Mouse (Mus musculus): Measurements from ENCODE around the gene Trcg1. TPM values are rescaled to one million over a fixed set of nuclear protein-coding genes. Genes with fewer than 3 reads are reported as not detected.

The Trcg1 gene
- polyA plus RNA-seq, 1 experiment = not detected

- no peak for TF ChIP-seq CTCF (IDR thresholded peaks at IDR 0.05; ENCODE audit: insufficient read depth, low read depth, low read length)
- no peak for TF ChIP-seq POLR2A (IDR thresholded peaks at IDR 0.05; ENCODE audit: insufficient read depth, low read depth, low read length)
- peak overlapping the region; percentile 66 for H3K4me3 ChIP-seq (ENCODE audit: insufficient read depth, low read depth, low read length)
- 61% methylated on average over 13 of the region's 13 CpGs for WGBS
- H3K4me1 ChIP-seq (ENCODE audit: control insufficient read depth, insufficient read depth, low read length) = peaks cover 19% of the 10 kb centered on the region
- no peak overlapping the region for H3K27ac ChIP-seq (ENCODE audit: insufficient read depth, low read depth, low read length)
Measured at GRCm38 (mm10) chr9:57262795-57263684, 26.7 kb downstream of the Trcg1 start.

- Histone ChIP-seq H3K4me3 (ENCODE audit: insufficient read depth, low read depth, low read length) (no peak overlapping the region), H3K4me1 (ENCODE audit: control insufficient read depth, insufficient read depth, low read length) (peaks cover 21% of the 10 kb centered on the region), H3K27ac (ENCODE audit: insufficient read depth, low read depth, low read length) (no peak overlapping the region)
- 77% methylated on average over 5 of the region's 5 CpGs for WGBS
- TF ChIP-seq CTCF (IDR thresholded peaks at IDR 0.05; ENCODE audit: insufficient read depth, low read depth, low read length) (no peak), POLR2A (IDR thresholded peaks at IDR 0.05; ENCODE audit: insufficient read depth, low read depth, low read length) (no peak)
Measured at GRCm38 (mm10) chr9:57265125-57265524, 28.8 kb downstream of the Trcg1 start.

DNA sequence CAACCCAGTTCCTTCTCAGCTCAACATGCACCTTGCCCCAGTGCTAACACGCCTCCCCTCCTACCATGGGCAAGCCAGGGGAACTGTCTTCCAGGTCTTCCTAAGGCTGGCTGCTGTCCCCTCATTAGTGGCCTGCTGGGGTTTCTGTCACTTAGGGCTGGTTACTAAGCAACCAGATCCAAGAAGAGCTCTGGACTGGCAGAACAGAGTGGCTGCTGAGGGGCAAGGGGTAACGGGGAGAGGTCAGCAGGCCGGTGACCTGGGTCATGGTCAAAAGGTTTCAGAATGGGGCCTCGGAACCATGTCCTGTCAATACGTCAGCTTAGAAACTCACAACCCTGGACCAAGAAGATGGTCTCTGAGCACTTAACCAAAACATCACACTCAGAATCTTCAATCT lies 31.1 kb downstream of the Trcg1 start:
- WGBS = 73% methylated on average over 5 of the region's 5 CpGs
- TF ChIP-seq CTCF (IDR thresholded peaks at IDR 0.05; ENCODE audit: insufficient read depth, low read depth, low read length) = no peak
- no peak overlapping the region for H3K27ac ChIP-seq (ENCODE audit: insufficient read depth, low read depth, low read length)
- H3K4me3 ChIP-seq (ENCODE audit: insufficient read depth, low read depth, low read length) = no peak overlapping the region
- H3K4me1 ChIP-seq (ENCODE audit: control insufficient read depth, insufficient read depth, low read length) = peaks cover 15% of the 10 kb centered on the region

GRCm38 (mm10) chr9:57268078-57268477 lies 31.7 kb downstream of the Trcg1 start:
- WGBS = 44% methylated on average over 10 of the region's 10 CpGs
- Histone ChIP-seq H3K27ac (ENCODE audit: insufficient read depth, low read depth, low read length) (no peak overlapping the region), H3K4me1 (ENCODE audit: control insufficient read depth, insufficient read depth, low read length) (peaks cover 15% of the 10 kb centered on the region), H3K4me3 (ENCODE audit: insufficient read depth, low read depth, low read length) (no peak overlapping the region)
- no peak for TF ChIP-seq POLR2A (IDR thresholded peaks at IDR 0.05; ENCODE audit: insufficient read depth, low read depth, low read length)

- no peak for TF ChIP-seq POLR2A (IDR thresholded peaks at IDR 0.05; ENCODE audit: insufficient read depth, low read depth, low read length)
- no peak for TF ChIP-seq CTCF (IDR thresholded peaks at IDR 0.05; ENCODE audit: insufficient read depth, low read depth, low read length)
- Histone ChIP-seq H3K27ac (ENCODE audit: insufficient read depth, low read depth, low read length) (no peak overlapping the region), H3K4me3 (ENCODE audit: insufficient read depth, low read depth, low read length) (no peak overlapping the region), H3K4me1 (ENCODE audit: control insufficient read depth, insufficient read depth, low read length) (peaks cover 15% of the 10 kb centered on the region)
- 34% methylated on average over 3 of the region's 3 CpGs for WGBS
Measured at GRCm38 (mm10) chr9:57268575-57268974, 32.2 kb downstream of the Trcg1 start.

DNA sequence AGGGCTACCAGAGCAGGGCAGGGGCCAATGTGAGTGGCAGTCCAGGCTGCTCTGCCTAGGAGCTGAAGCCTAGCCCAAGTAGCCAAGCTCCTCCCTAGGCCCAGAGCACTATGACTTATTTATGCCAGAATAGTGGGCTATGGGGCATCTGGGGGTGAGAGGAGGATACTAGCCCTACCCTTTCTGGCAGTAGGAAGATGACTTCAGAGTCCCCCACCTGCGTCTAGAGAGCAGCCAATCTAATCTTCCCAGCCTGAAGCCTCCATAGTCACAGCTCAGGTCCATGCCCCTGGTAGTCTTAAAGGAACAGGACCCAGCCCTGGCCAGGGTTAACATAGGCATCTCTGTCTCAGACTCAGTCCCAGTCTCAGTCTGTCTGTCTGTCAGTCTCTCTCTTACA lies 33.0 kb downstream of the Trcg1 start:
- H3K4me3 ChIP-seq (ENCODE audit: insufficient read depth, low read depth, low read length) = no peak overlapping the region
- WGBS = 69% methylated on average over 1 of the region's 1 CpGs
- no peak overlapping the region for H3K27ac ChIP-seq (ENCODE audit: insufficient read depth, low read depth, low read length)
- H3K4me1 ChIP-seq (ENCODE audit: control insufficient read depth, insufficient read depth, low read length) = peaks cover 15% of the 10 kb centered on the region
- no peak for TF ChIP-seq POLR2A (IDR thresholded peaks at IDR 0.05; ENCODE audit: insufficient read depth, low read depth, low read length)
- TF ChIP-seq CTCF (IDR thresholded peaks at IDR 0.05; ENCODE audit: insufficient read depth, low read depth, low read length) = no peak

DNA sequence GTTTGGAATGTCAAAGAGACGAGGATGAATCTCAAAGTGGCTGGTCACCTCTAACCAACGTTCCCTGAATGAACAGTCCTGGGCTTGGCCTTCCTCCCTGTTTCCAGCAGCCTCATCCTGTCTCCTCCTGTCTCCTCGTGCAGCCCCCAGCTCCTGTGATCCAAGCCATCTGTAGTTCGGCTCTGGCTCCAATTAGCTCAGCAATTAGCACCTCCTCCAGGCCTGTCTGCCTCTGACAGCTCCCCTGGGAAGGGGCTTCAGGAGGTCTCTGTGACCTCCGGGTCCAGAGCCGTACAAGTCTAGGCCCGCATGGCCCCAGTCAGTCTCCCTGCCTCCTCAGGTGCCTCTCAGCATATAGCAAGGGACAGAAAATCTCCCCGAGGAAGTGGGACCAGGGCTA lies 34.0 kb downstream of the Trcg1 start:
- WGBS = 53% methylated on average over 8 of the region's 8 CpGs
- peaks cover 15% of the 10 kb centered on the region for H3K4me1 ChIP-seq (ENCODE audit: control insufficient read depth, insufficient read depth, low read length)
- no peak for TF ChIP-seq CTCF (IDR thresholded peaks at IDR 0.05; ENCODE audit: insufficient read depth, low read depth, low read length)
- no peak for TF ChIP-seq POLR2A (IDR thresholded peaks at IDR 0.05; ENCODE audit: insufficient read depth, low read depth, low read length)
- H3K27ac ChIP-seq (ENCODE audit: insufficient read depth, low read depth, low read length) = no peak overlapping the region
- H3K4me3 ChIP-seq (ENCODE audit: insufficient read depth, low read depth, low read length) = no peak overlapping the region

- WGBS = 84% methylated on average over 1 of the region's 1 CpGs
- no peak overlapping the region for H3K4me3 ChIP-seq (ENCODE audit: insufficient read depth, low read depth, low read length)
- H3K27ac ChIP-seq (ENCODE audit: insufficient read depth, low read depth, low read length) = no peak overlapping the region
- TF ChIP-seq CTCF (IDR thresholded peaks at IDR 0.05; ENCODE audit: insufficient read depth, low read depth, low read length) (no peak), POLR2A (IDR thresholded peaks at IDR 0.05; ENCODE audit: insufficient read depth, low read depth, low read length) (no peak)
- H3K4me1 ChIP-seq (ENCODE audit: control insufficient read depth, insufficient read depth, low read length) = peaks cover 15% of the 10 kb centered on the region
Measured at GRCm38 (mm10) chr9:57271081-57271480, 34.7 kb downstream of the Trcg1 start.

DNA sequence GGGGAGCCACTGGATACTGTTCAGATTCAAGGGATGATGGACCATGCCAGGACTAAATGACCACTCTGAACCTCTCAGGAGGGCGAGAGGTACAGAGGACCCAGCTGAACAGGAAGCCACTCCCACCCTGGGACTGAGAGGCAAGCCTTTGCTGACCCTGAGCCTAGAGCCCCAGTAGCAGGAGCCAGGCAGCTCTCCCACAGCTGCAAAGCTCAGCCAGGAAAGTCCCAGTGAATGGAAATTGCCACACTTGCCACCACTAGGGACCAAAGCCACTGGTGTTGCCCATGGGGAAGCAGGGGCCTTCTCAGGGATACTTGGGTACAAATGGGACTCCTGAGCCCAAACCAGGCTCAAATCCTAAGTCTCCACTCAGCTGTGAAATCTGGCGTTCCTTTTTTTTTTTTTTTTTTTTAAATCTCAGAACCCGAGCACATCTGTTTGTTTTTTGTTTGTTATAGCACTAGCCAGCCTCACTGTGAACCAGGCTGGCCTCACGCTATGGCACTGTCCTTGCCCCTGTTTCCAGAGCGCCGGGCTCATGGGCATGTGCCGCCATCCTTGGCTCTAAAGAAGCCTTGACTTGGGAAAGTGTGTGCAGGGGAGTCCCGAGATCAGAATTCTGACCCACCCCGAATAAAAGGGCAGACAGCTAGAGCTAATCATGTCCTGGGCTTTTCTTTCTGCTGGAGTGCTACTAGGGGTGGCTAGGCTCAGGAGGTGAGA lies 35.6 kb downstream of the Trcg1 start:
- 72% methylated on average over 9 of the region's 9 CpGs for WGBS

More for the DNA sequence above, 35.6 kb downstream of the Trcg1 start:
- TF ChIP-seq CTCF (IDR thresholded peaks at IDR 0.05; ENCODE audit: insufficient read depth, low read depth, low read length) = no peak
- TF ChIP-seq POLR2A (IDR thresholded peaks at IDR 0.05; ENCODE audit: insufficient read depth, low read depth, low read length) = no peak
- Histone ChIP-seq H3K27ac (ENCODE audit: insufficient read depth, low read depth, low read length) (no peak overlapping the region), H3K4me3 (ENCODE audit: insufficient read depth, low read depth, low read length) (no peak overlapping the region), H3K4me1 (ENCODE audit: control insufficient read depth, insufficient read depth, low read length) (peaks cover 15% of the 10 kb centered on the region)

Data from olfactory bulb, adult 2 months (tissue).